In genomic region chr2:35912090-35912489, GRCm38 (mm10) we compare ENCODE assay signal across 18 mouse cellular contexts.
A peak's percentile ranks its signal among the peaks of the same experiment; 100 is the strongest.
DNase-seq lines count a peak whose midpoint lies in the region; ATAC-seq and TF ChIP-seq lines count a peak whose summit lies in the region.
"Had no signal": no experiment of that assay in that cellular context is flagged by ENCODE, and none has a peak within 500 bp of the region (broad histone marks: within the 10 kb centered on the region; RNA-seq: fewer than 3 reads in every experiment).

No protein-coding gene starts in this region.

- no peak overlapping the region for H3K4me2 ChIP-seq in heart, embryonic 11.5 days

- no peaks in the 10 kb centered on the region for H3K79me2 ChIP-seq in MEL (ENCODE audit: control insufficient read depth, insufficient read depth, low read length, poor library complexity)

- TF ChIP-seq EP300 in MEL (IDR thresholded peaks at IDR 0.05; ENCODE audit: low read depth in 1 of 2, low read length in 2 of 2), result peak in 1 of 2 experiments; percentile 30; a peak in 1 of 4 replicates

- H3K27ac ChIP-seq in heart, embryonic 11.5 days (ENCODE audit: low read depth, low read length), result no peak overlapping the region
- no peak overlapping the region for H3K27ac ChIP-seq in MEL (ENCODE audit: control insufficient read depth, low read depth, low read length)

- H3K4me1 ChIP-seq in heart, embryonic 11.5 days (ENCODE audit: control insufficient read depth, insufficient read depth, low read length), result peaks cover 11% of the 10 kb centered on the region; the same call in 1 of the 2 replicates
- peaks cover 0 to 7% of the 10 kb centered on the region in 2 experiments; a peak in 3 of 4 replicates for H3K4me1 ChIP-seq in MEL (ENCODE audit: control insufficient read depth in 1 of 2, insufficient read depth in 2 of 2, low read length in 2 of 2)

- WGBS in heart, embryonic 11.5 days (ENCODE audit: insufficient replicate concordance), result 59% methylated on average over 4 of the region's 4 CpGs

- H3K9me3 ChIP-seq in heart, embryonic 11.5 days (replicated peaks; ENCODE audit: control insufficient read depth, low read length), result no peaks in the 10 kb centered on the region
- H3K9me3 ChIP-seq in MEL (replicated peaks; ENCODE audit: insufficient read depth, low read length), result no peaks in the 10 kb centered on the region
- H3K9me3 ChIP-seq: G1E had no signal

- H3K27me3 ChIP-seq in heart, embryonic 11.5 days (ENCODE audit: control insufficient read depth, insufficient read depth, low read length), result no peaks in the 10 kb centered on the region
- no peaks in the 10 kb centered on the region for H3K27me3 ChIP-seq in MEL (ENCODE audit: control insufficient read depth in 1 of 2, insufficient read depth in 2 of 2, low read length in 2 of 2)
- H3K27me3 ChIP-seq: Patski had no signal

- DNase-seq in heart, adult 11 months, result peak; percentile 94
- peak; percentile 13 for DNase-seq in MEL (ENCODE audit: low read depth, low spot score)
- DNase-seq in layer of hippocampus, postnatal 14 days (ENCODE audit: low spot score in 2 of 2), result no peak
- DNase-seq: adrenal gland, adult 8-10 months; adrenal gland, postnatal 10 days; adrenal gland, postnatal 14 days; adrenal gland, postnatal 25 days; adrenal gland, postnatal 36 days; B cell, adult 2 months; cerebellum, adult 11 months; cerebellum, adult 11-12 months; cerebellum, adult 18-20 months; cerebellum, adult 2 months had no signal

- no peak for TF ChIP-seq CTCF in MEL (IDR thresholded peaks at IDR 0.05 in 2 of 3, conservative IDR thresholded peaks at IDR 0.05 in 1 of 3; ENCODE audit: control insufficient read depth in 1 of 3, insufficient read depth in 1 of 3, low read depth in 2 of 3, low read length in 3 of 3, poor library complexity in 1 of 3, severe bottlenecking in 1 of 3)

- no peak for TF ChIP-seq RAD21 in MEL (IDR thresholded peaks at IDR 0.05; ENCODE audit: low read depth, low read length)

- no peak overlapping the region for H3K4me3 ChIP-seq in heart, embryonic 11.5 days (ENCODE audit: low read depth, low read length)
- no peak overlapping the region for H3K4me3 ChIP-seq in MEL (ENCODE audit: control insufficient read depth in 1 of 2, insufficient read depth in 1 of 2, low read depth in 2 of 2, low read length in 2 of 2)

- no peaks in the 10 kb centered on the region for H3K36me3 ChIP-seq in heart, embryonic 11.5 days (ENCODE audit: control insufficient read depth, insufficient read depth, low read length)
- H3K36me3 ChIP-seq in MEL (ENCODE audit: control insufficient read depth in 1 of 2, insufficient read depth in 2 of 2, low read length in 2 of 2), result peaks cover 0 to 7% of the 10 kb centered on the region in 2 experiments; a peak in 1 of 4 replicates
- H3K36me3 ChIP-seq: G1E had no signal

- no peak for TF ChIP-seq POLR2A in MEL (IDR thresholded peaks at IDR 0.05; ENCODE audit: control insufficient read depth in 1 of 2, insufficient read depth in 1 of 2, low read depth in 1 of 2, low read length in 2 of 2, poor library complexity in 1 of 2)

- no peak overlapping the region for H3K9ac ChIP-seq in heart, embryonic 11.5 days (ENCODE audit: low read depth, low read length)
- H3K9ac ChIP-seq in MEL (ENCODE audit: control insufficient read depth, low read depth, low read length, poor library complexity, severe bottlenecking), result no peak overlapping the region

- no peak for ATAC-seq in heart, embryonic 11.5 days (replicated peaks; ENCODE audit: insufficient number of reproducible peaks, low FRiP score, low TSS enrichment)
- ATAC-seq: activated CD4-positive, CD25-positive, alpha-beta regulatory T cell, adult 4 months; CD4-positive, CD25-positive, alpha-beta regulatory T cell, adult 4 months; Patski had no signal

TF ChIP-seq in MEL, 35 proteins besides CTCF, POLR2A, EP300 and RAD21:
- no peak for TF ChIP-seq ZC3H11A (IDR thresholded peaks at IDR 0.05; ENCODE audit: low read depth, low read length)
- no peak for TF ChIP-seq SIN3A (IDR thresholded peaks at IDR 0.05; ENCODE audit: low read length)
- no peak for TF ChIP-seq TBP (IDR thresholded peaks at IDR 0.05; ENCODE audit: low read depth, low read length)
- TF ChIP-seq MAX (IDR thresholded peaks at IDR 0.05; ENCODE audit: low read length), result no peak
- TF ChIP-seq GABPA (IDR thresholded peaks at IDR 0.05; ENCODE audit: low read depth, low read length), result no peak
- TF ChIP-seq TAL1 (IDR thresholded peaks at IDR 0.05; ENCODE audit: low read length), result no peak
TF ChIP-seq in MEL: peak in this region for 0.

Comparison
In these comparisons a context has a peak if more than half of its experiments do, and no peak if none do; other contexts are left out.
1. DNase-seq: peak in heart, adult 11 months (single experiment) and MEL (single experiment); none in layer of hippocampus, postnatal 14 days (0 of 2).